Mouse (Mus musculus): ENCODE measurements around the gene Scyl1. TPM values are rescaled to one million over a fixed set of nuclear protein-coding genes. Genes with fewer than 3 reads are reported as not detected.

The Scyl1 gene
- polyA plus RNA-seq, 1 experiment from 2014 or later: 69.8 TPM

DNA sequence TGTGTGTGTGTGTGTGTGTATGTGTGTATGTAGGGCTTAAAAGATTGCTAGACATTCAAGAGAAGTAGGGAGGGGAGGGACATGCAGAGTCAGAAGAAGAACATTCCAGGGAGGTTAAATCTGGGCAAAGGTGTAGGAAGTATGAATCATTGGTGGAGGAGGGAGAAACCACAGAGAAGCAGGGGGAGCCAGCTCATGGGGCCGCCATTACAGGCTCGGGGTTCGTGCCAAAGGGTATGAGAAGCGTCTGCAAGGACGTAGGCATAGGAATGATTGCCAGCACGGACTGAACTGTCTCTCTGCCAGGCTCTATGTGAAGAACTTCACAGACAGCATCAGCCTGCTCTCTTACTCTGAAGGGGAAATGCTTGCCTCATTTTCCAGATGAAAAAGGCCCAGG, 21.7 kb downstream of the Scyl1 start:
- H3K4me3 ChIP-seq: no peak overlapping the region
- H3K4me2 ChIP-seq: no peak overlapping the region
- H3K9ac ChIP-seq: no peak overlapping the region
- H3K4me1 ChIP-seq (replicated peaks): peaks cover 32% of the 10 kb centered on the region
- H3K27ac ChIP-seq (replicated peaks): no peak overlapping the region
- ATAC-seq (ENCODE audit: low read depth): no peak
- H3K9me3 ChIP-seq: no peaks in the 10 kb centered on the region
- peaks cover 95% of the 10 kb centered on the region for H3K27me3 ChIP-seq
- WGBS: 84% methylated on average over 6 of the region's 6 CpGs
- peaks cover 3% of the 10 kb centered on the region; the same call in 1 of the 2 replicates for H3K36me3 ChIP-seq

DNA sequence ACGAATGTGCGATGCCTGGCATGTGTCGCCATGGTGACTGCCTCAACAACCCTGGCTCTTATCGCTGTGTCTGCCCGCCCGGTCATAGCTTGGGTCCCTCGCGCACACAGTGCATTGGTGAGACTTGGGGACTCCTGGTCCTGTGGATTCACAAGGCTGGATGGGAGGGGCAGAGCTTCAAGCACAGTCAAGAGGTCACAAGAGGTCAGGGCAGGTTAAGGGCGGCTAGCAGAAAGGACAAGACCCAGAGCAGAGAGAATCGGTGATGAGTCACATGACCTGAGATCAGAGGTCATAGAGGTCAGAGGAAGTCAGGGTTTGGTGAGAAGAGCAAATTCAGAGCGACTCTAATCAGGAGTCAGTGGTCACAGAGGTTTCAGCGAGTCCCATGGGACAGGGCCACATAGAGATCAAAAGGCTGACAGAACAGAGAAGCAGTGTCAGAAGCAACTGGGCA, 24.3 kb downstream of the Scyl1 start:
- no peak for ATAC-seq (ENCODE audit: low read depth)
- 20% methylated on average over 12 of the region's 12 CpGs for WGBS
- no peak overlapping the region for H3K27ac ChIP-seq (replicated peaks)
- H3K9me3 ChIP-seq: no peaks in the 10 kb centered on the region
- no peaks in the 10 kb centered on the region for H3K36me3 ChIP-seq
- no peak overlapping the region for H3K4me3 ChIP-seq
- peaks cover 55% of the 10 kb centered on the region for H3K4me1 ChIP-seq (replicated peaks)
- H3K4me2 ChIP-seq: no peak overlapping the region
- peaks cover 95% of the 10 kb centered on the region for H3K27me3 ChIP-seq
- H3K9ac ChIP-seq: no peak overlapping the region

DNA sequence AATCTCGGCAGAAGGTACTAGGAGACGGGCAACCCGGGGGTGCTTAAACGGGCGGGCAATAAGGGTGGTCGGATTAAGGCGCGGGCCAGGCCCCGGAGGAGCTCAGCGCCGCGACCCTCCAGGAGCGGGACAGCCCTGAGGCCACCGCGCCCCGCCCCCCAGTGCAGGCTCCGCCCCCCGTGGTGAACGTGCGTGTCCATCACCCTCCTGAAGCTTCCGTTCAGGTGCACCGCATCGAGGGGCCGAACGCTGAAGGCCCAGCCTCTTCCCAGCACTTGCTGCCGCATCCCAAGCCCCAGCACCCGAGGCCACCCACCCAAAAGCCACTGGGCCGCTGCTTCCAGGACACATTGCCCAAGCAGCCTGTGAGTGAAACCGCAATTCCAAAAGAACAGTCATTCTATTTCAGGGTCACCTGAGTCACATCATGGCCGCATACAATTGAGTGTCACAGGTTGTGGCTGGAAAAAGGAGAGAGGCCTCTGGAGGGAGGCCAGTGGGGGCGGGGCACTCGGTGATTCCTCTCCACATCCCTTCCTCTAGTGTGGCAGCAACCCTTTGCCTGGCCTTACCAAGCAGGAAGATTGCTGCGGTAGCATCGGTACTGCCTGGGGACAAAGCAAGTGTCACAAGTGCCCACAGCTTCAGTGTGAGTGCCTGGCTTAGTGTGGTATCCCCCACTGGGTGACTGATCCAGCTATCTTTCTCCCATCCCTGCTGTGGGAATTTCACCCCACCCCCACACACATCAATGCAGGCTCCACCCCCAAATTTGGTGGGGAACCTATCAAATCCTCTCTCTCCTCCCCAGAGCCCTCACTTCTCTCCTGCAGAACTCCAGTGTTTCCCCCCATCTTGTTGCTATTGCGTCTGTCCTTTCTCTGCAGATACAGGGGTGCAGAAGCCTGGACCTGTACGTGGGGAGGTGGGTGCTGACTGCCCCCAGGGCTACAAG, 25.2 kb downstream of the Scyl1 start:
- Histone ChIP-seq H3K4me2 (peak overlapping the region; percentile 50), H3K4me3 (peak overlapping the region; percentile 25), H3K36me3 (no peaks in the 10 kb centered on the region), H3K9ac (peak overlapping the region; percentile 61), H3K9me3 (no peaks in the 10 kb centered on the region), H3K27ac (replicated peaks) (no peak overlapping the region), H3K4me1 (replicated peaks) (peaks cover 55% of the 10 kb centered on the region), H3K27me3 (peaks cover 86% of the 10 kb centered on the region)
- WGBS: 5% methylated on average over 32 of the region's 36 CpGs
- ATAC-seq (ENCODE audit: low read depth): no peak

DNA sequence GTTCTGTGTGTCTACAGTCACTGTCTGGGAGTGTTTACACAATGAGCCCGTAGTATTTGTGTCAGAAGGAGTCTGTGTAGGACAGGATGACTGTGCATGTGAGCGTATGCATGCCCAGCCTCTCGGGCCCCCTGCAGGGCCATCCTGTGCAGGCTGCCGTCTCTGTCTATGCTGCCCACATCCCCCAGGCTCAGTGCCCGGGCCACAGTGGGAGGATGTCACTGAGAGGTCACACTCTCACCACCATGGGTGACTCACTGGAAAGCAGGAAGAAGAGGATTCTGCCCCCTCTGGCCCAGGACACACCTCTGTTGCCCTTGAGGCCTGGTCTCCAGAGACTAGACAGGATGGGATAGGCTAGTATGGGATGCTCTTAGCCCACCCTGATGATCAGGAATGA, 27.6 kb downstream of the Scyl1 start:
- Histone ChIP-seq H3K9me3 (no peaks in the 10 kb centered on the region), H3K27me3 (peaks cover 81% of the 10 kb centered on the region), H3K36me3 (no peaks in the 10 kb centered on the region), H3K4me3 (no peak overlapping the region), H3K9ac (0 out of 2 replicates have a peak overlapping the region, but pooled peaks have one; percentile 22), H3K27ac (replicated peaks) (no peak overlapping the region), H3K4me1 (replicated peaks) (peaks cover 62% of the 10 kb centered on the region), H3K4me2 (peak overlapping the region; percentile 96)
- no peak for ATAC-seq (ENCODE audit: low read depth)
- WGBS: 49% methylated on average over 5 of the region's 5 CpGs

DNA sequence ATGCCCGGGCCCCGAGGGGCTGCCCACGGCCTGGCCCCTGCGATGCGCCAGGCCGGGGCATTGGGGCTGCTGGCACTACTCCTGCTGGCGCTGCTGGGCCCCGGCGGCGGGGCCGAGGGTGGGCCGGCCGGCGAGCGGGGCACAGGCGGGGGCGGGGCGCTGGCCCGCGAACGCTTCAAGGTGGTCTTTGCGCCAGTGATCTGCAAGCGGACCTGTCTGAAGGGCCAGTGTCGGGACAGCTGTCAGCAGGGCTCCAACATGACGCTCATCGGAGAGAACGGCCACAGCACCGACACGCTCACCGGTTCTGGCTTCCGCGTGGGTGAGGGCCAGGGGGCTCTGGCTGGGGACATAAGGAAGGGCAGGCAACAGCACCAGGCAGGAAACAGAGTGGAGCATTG, 29.0 kb downstream of the Scyl1 start:
- H3K27ac ChIP-seq (replicated peaks): peak overlapping the region; percentile 82
- H3K4me1 ChIP-seq (replicated peaks): peaks cover 62% of the 10 kb centered on the region
- no peaks in the 10 kb centered on the region for H3K9me3 ChIP-seq
- ATAC-seq (ENCODE audit: low read depth): peak; percentile 51; the same call in 1 of the 2 replicates
- H3K9ac ChIP-seq: peak overlapping the region; percentile 88
- under 1% methylated on average over 32 of the region's 32 CpGs for WGBS
- H3K4me3 ChIP-seq: peak overlapping the region; percentile 66
- H3K36me3 ChIP-seq: no peaks in the 10 kb centered on the region
- peak overlapping the region; percentile 96 for H3K4me2 ChIP-seq
- peaks cover 77% of the 10 kb centered on the region for H3K27me3 ChIP-seq

DNA sequence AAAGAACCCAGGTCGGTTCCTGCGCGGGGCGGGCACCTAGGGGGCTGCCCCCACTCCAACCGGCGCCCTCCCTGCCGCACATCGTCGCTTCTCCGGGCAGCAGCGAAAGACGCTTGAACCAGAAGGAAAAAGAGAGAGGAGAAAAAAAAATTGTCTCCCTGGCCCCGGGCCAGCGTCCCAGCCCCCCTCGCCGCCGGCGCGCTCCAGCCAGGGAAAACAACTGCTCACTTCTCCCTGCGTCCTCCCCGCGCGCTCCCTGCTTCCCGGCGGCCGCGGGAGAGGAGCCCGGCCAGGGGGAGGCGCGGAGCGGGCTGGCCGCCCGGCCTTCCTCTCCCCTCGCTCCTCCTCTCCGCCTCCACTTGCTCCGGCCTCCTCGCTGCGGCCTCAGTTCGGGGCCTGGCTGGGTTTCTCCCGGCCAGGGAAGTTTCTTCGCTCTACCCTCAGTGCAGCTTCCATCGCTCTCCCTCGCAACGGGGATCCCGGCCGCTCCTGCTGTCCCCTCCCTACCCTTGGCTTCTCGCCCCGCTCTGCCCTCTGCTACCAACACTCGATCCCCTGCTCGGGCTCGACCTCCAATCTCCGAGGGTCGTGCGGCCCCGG, 29.5 kb downstream of the Scyl1 start:
- H3K9me3 ChIP-seq: no peaks in the 10 kb centered on the region

DNA sequence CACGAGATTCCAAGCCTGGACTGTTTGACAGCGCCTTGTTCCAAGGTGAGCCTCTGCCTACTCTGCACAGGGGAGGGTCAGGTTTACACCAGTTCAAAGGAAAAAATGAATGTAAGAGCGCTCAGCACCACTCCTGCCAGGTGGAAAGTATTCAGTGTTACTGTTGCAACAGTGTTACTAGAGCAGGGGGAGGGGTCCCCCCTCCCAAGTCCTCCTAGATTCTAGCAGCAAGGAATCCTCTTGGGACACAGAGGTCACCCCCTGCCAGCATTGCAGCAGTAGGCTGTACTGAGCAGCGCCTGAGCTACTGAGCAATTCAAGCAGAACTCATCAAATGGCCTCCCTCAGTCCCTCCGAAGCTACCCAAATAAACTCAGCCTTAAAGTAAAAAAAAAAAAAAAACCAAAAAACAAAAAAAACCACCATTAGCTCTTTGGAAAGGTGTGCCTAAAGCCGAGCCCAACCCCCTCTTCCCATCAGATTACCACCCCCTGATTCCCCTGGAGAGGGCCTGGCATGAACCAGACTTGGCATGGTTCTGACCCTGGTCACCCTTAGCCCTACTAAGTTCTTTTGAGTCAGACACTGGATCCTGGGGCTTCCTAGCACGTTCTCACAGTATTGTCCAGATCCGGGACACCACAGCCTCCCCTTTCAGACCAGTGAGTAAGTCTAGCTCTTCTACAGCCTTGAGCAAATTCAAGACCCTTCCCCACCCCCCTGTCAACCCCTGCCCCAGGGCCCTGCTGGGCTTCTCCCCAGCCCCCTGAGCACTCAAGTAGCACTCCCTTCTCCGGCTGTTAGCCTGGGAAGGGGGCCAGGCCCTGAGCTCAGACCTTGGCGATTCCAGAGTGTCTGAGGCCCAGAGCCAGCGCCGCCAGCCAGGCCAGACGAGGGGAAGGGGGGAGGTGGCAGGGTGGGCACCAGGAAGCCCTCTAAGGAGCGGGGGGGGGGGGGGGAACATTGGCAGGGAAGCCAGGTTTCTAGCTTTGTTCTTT, 30.6 kb downstream of the Scyl1 start, which contains the start of gene Ltbp3:
TSS of gene Ltbp3 (plus strand) at position 585 of the 998 bp plus-strand sequence.
- H3K27ac ChIP-seq (replicated peaks): peak within 1 kb of the TSS; percentile 82
- peak within 1 kb of the TSS; percentile 88 for H3K9ac ChIP-seq
- peak within 1 kb of the TSS; percentile 66 for H3K4me3 ChIP-seq
- no peaks in the 10 kb centered on the region for H3K9me3 ChIP-seq
- H3K4me2 ChIP-seq: peak within 1 kb of the TSS; percentile 96
- ATAC-seq (ENCODE audit: low read depth): peak; percentile 60
- no peaks in the 10 kb centered on the region for H3K36me3 ChIP-seq
- H3K4me1 ChIP-seq (replicated peaks): peaks cover 49% of the 10 kb centered on the region
- peaks cover 77% of the 10 kb centered on the region for H3K27me3 ChIP-seq
- 19% methylated on average over 12 of the region's 14 CpGs for WGBS

More for the DNA sequence above, 29.5 kb downstream of the Scyl1 start:
- Histone ChIP-seq H3K4me2 (peak overlapping the region; percentile 96), H3K27me3 (peaks cover 77% of the 10 kb centered on the region), H3K36me3 (no peaks in the 10 kb centered on the region), H3K9ac (peak overlapping the region; percentile 88), H3K27ac (replicated peaks) (peak overlapping the region; percentile 82), H3K4me3 (peak overlapping the region; percentile 66), H3K4me1 (replicated peaks) (peaks cover 60% of the 10 kb centered on the region)
- peak; percentile 65 for ATAC-seq (ENCODE audit: low read depth)
- WGBS: under 1% methylated on average over 54 of the region's 55 CpGs

DNA sequence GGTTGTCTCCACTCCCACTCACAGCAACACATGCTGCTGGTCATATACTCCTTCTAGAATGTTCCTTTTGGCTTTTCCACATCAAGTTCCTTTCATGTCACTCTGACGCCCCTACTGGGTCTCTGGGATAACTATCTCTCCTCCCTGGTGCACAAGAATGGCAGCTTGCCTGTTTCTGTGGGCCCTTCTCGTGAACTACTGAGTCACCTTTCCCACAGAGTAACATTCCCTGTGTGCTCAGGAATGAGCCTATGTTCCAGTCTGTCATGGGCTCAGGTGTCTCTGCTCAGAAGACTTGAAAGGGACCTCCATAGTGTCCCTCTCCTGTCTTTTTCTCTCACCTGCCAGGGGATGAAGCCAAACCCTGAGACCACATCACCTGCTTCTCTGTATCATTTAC, 31.8 kb downstream of the Scyl1 start:
- no peaks in the 10 kb centered on the region for H3K36me3 ChIP-seq
- no peaks in the 10 kb centered on the region for H3K9me3 ChIP-seq
- 65% methylated on average over 2 of the region's 2 CpGs for WGBS
- H3K4me3 ChIP-seq: no peak overlapping the region
- H3K4me2 ChIP-seq: no peak overlapping the region
- H3K4me1 ChIP-seq (replicated peaks): peaks cover 42% of the 10 kb centered on the region
- H3K27me3 ChIP-seq: peaks cover 70% of the 10 kb centered on the region
- no peak overlapping the region for H3K27ac ChIP-seq (replicated peaks)
- no peak for ATAC-seq (ENCODE audit: low read depth)
- H3K9ac ChIP-seq: no peak overlapping the region

DNA sequence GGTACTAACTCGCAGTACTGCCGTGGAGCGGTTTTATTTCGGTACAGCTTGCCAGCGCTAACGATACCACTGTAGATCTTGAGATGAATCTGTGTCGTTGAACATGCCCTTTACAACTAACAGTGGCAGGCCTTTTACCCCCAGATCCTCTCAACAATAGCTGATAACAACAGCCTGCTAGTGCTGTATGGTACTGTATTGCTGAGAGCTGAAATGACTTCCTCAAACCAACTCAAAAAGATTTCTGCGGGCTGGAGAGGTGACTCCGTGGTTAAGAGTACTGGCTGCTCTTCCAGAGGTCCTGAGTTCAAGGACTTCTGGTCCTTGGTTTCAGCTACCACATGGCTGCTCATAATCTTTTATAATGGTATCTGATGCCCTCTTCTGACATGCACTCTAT, 36.9 kb downstream of the Scyl1 start:
- no peak overlapping the region for H3K9ac ChIP-seq
- H3K9me3 ChIP-seq: no peaks in the 10 kb centered on the region
- peaks cover 28% of the 10 kb centered on the region for H3K27me3 ChIP-seq
- H3K4me3 ChIP-seq: no peak overlapping the region
- ATAC-seq (ENCODE audit: low read depth): no peak
- H3K27ac ChIP-seq (replicated peaks): no peak overlapping the region
- H3K36me3 ChIP-seq: 0 out of 2 replicates have a peak, but pooled peaks cover 4% of the 10 kb centered on the region
- H3K4me2 ChIP-seq: no peak overlapping the region
- H3K4me1 ChIP-seq (replicated peaks): peaks cover 23% of the 10 kb centered on the region
- WGBS: 82% methylated on average over 9 of the region's 9 CpGs

DNA sequence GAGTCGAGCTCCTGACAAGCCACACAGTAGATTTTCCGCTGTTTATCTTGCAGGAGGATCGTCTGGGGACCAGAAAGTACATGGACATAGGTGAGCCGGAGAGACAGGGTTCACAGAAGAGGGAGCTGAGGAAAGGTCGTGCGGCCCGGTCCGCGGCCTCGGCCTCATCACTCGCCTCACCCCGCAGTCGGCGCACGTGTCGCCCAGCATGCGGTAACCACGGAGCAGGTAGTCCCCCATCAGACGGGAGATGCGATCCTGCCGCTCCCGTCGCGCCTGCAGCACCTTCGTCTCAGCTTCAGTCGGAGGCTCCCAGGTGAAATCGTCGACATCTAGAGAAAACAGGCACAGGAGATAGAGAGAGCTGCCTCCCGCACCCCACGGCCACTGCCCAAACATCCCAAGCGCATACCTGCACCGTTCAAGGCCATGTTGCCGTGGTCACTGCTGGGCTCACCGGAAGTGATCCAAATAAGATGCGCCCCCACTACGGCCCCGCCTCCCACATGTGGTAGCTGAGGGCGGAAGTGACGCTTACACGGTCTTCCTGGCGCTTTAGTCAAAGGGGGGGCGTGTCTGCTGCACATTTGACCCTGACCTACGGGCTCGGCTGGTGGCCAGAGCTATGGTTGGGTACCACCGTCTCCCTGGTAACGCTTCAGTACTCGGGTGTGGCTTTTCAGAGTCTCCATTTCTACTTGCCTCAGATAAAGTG, 39.8 kb downstream of the Scyl1 start:
- Histone ChIP-seq H3K36me3 (0 out of 2 replicates have a peak, but pooled peaks cover 4% of the 10 kb centered on the region), H3K9ac (peak overlapping the region; percentile 87), H3K4me3 (peak overlapping the region; percentile 98), H3K4me1 (replicated peaks) (peaks cover 47% of the 10 kb centered on the region), H3K4me2 (peak overlapping the region; percentile 99), H3K9me3 (no peaks in the 10 kb centered on the region), H3K27ac (replicated peaks) (peak overlapping the region; percentile 35; the same call in 1 of the 2 replicates), H3K27me3 (peaks cover 12% of the 10 kb centered on the region)
- ATAC-seq (ENCODE audit: low read depth): peak; percentile 79
- 1% methylated on average over 47 of the region's 47 CpGs for WGBS

Data from neural tube, embryonic 13.5 days (tissue).